ENCODE assay signal across 1 mouse cellular context in the genomic region with DNA sequence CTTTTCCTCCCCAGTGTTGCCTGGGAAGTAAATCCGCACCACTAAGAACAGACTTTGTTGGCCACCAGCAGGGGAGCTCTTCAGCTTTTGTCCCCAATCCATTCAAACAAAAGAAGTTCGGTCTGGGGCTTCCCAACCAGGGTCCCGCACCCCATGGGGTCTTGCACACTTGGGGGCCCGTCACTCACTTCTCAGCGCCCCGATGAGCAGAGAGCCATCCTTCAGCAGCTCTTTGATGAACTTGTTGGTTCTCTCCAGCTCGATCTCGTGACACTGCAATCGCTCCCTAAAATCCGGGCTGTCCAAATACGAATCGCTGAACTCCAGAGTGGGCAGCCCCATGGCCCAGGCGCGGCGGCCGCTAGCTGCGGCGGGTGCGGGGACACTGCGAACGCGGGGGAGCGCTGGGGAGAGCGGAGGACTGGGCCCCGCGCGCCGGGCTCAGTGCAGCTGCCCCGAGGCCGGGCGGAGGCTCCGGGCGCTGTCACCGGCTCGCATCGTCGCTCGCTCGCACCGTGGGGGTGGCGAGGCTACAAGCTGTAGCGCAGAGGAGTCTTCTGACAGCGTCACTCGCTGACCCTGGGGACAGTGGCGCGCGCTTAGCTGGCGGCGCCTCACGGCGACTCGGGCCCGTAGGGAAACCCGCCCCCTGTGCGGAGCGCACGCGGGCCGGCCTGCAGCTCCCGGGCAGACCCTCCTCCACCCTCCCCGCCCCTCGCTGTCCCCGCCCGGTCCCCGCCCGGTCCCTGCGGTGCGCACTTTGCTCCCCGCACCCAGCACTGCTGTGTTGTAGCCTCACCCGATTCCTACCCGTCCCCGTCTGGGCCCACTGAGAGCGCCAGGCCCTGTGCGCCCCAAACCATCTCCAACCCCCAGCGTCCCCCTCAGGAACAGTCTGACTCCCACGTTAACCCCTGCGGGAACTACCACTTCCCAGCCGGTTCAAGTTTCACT.
TF ChIP-seq lines count a peak whose summit lies in the region.

A gene (minus strand): TSS at position 664 of the 954 bp plus-strand sequence.

TF ChIP-seq in C2C12, 6 proteins besides CTCF, POLR2A, EP300 and RAD21:
- TF ChIP-seq MAX (IDR thresholded peaks at IDR 0.05): no peak
- TF ChIP-seq FOSL1 (IDR thresholded peaks at IDR 0.05; ENCODE audit: insufficient read depth, low read length, poor library complexity, severe bottlenecking): no peak
- no peak for TF ChIP-seq USF1 (IDR thresholded peaks at IDR 0.05; ENCODE audit: low read depth)
- no peak for TF ChIP-seq MYOG (IDR thresholded peaks at IDR 0.05; ENCODE audit: control insufficient read depth, extremely low read depth, insufficient read length)
- TF ChIP-seq MYOD1 (IDR thresholded peaks at IDR 0.05; ENCODE audit: control insufficient read depth, insufficient read length, low read depth): no peak
- no peak for TF ChIP-seq CEBPB (IDR thresholded peaks at IDR 0.05; ENCODE audit: low read depth)
